Mouse (Mus musculus): ENCODE measurements around the gene Artn.

Gene Artn

GRCm38 (mm10) chr4:117890031-117890430 is 39.5 kb downstream of the Artn start:
- WGBS = 86% methylated on average over 14 of the region's 14 CpGs

- WGBS = 89% methylated on average over 15 of the region's 15 CpGs
Measured at GRCm38 (mm10) chr4:117889471-117889870, 40.1 kb downstream of the Artn start.

GRCm38 (mm10) chr4:117887920-117888319 is 41.6 kb downstream of the Artn start:
- 66% methylated on average over 2 of the region's 2 CpGs for WGBS

- under 1% methylated on average over 37 of the region's 37 CpGs for WGBS
Measured at GRCm38 (mm10) chr4:117887133-117887532, 42.4 kb downstream of the Artn start, which contains the start of gene Atp6v0b. Gene Atp6v0b, minus strand, starts transcription at chr4:117887333.

- 2% methylated on average over 24 of the region's 24 CpGs for WGBS
Measured at GRCm38 (mm10) chr4:117886644-117887043, 42.9 kb downstream of the Artn start.

- 57% methylated on average over 9 of the region's 9 CpGs for WGBS
Measured at GRCm38 (mm10) chr4:117885994-117886393, 43.6 kb downstream of the Artn start.

GRCm38 (mm10) chr4:117885093-117885492 is 44.5 kb downstream of the Artn start:
- 79% methylated on average over 10 of the region's 10 CpGs for WGBS

GRCm38 (mm10) chr4:117884146-117884545 is 45.4 kb downstream of the Artn start:
- WGBS = 76% methylated on average over 1 of the region's 1 CpGs

GRCm38 (mm10) chr4:117882701-117883691 is 46.6 kb downstream of the Artn start, which contains the start of gene B4galt2:
Gene B4galt2, minus strand, starts transcription at chr4:117883487.
- WGBS = 2% methylated on average over 74 of the region's 103 CpGs

- 58% methylated on average over 5 of the region's 5 CpGs for WGBS
Measured at GRCm38 (mm10) chr4:117878703-117879102, 50.9 kb downstream of the Artn start.

- WGBS = 61% methylated on average over 10 of the region's 10 CpGs
Measured at GRCm38 (mm10) chr4:117878301-117878700, 51.3 kb downstream of the Artn start.
